Mouse (Mus musculus): ENCODE results near the gene Nin.

The Nin gene

GRCm38 (mm10) chr12:70119552-70119951 is 6.0 kb upstream of the Nin start:
- DNase-seq (ENCODE audit: low read depth), result no peak

- no peak for DNase-seq (ENCODE audit: low read depth)
These were observed 5.3 kb upstream of the Nin start for GRCm38 (mm10) chr12:70118721-70119345.

GRCm38 (mm10) chr12:70117146-70117545 is 3.6 kb upstream of the Nin start:
- DNase-seq (ENCODE audit: low read depth), result no peak

GRCm38 (mm10) chr12:70112090-70112383 is 1.5 kb downstream of the Nin start:
- DNase-seq (ENCODE audit: low read depth), result no peak

GRCm38 (mm10) chr12:70111367-70112089 is 2.0 kb downstream of the Nin start:
- DNase-seq (ENCODE audit: low read depth), result peak; percentile 60

GRCm38 (mm10) chr12:70111117-70111366 is 2.5 kb downstream of the Nin start:
- no peak for DNase-seq (ENCODE audit: low read depth)

GRCm38 (mm10) chr12:70110375-70111116 is 3.0 kb downstream of the Nin start:
- DNase-seq (ENCODE audit: low read depth), result no peak

- DNase-seq (ENCODE audit: low read depth), result no peak
These were observed 3.6 kb downstream of the Nin start for GRCm38 (mm10) chr12:70109921-70110320.

- DNase-seq (ENCODE audit: low read depth), result no peak
These were observed 5.4 kb downstream of the Nin start for GRCm38 (mm10) chr12:70108104-70108503.

GRCm38 (mm10) chr12:70106508-70106907 is 7.0 kb downstream of the Nin start:
- no peak for DNase-seq (ENCODE audit: low read depth)

GRCm38 (mm10) chr12:70105885-70106284 is 7.6 kb downstream of the Nin start:
- DNase-seq (ENCODE audit: low read depth), result no peak

- DNase-seq (ENCODE audit: low read depth), result no peak
These were observed 8.6 kb downstream of the Nin start for GRCm38 (mm10) chr12:70104776-70105420.

GRCm38 (mm10) chr12:70104199-70104598 is 9.3 kb downstream of the Nin start:
- DNase-seq (ENCODE audit: low read depth), result no peak

- no peak for DNase-seq (ENCODE audit: low read depth)
These were observed 10.3 kb downstream of the Nin start for GRCm38 (mm10) chr12:70103257-70103656.

GRCm38 (mm10) chr12:70102426-70102825 is 11.1 kb downstream of the Nin start:
- no peak for DNase-seq (ENCODE audit: low read depth)

- no peak for DNase-seq (ENCODE audit: low read depth)
These were observed 11.7 kb downstream of the Nin start for GRCm38 (mm10) chr12:70101823-70102222.

GRCm38 (mm10) chr12:70097901-70098300 is 15.6 kb downstream of the Nin start:
- no peak for DNase-seq (ENCODE audit: low read depth)

GRCm38 (mm10) chr12:70097316-70097715 is 16.2 kb downstream of the Nin start:
- no peak for DNase-seq (ENCODE audit: low read depth)

- no peak for DNase-seq (ENCODE audit: low read depth)
These were observed 20.1 kb downstream of the Nin start for GRCm38 (mm10) chr12:70093266-70093893.

GRCm38 (mm10) chr12:70088297-70088696 is 25.2 kb downstream of the Nin start:
- no peak for DNase-seq (ENCODE audit: low read depth)

GRCm38 (mm10) chr12:70085351-70085750 is 28.2 kb downstream of the Nin start:
- DNase-seq (ENCODE audit: low read depth), result no peak

- DNase-seq (ENCODE audit: low read depth), result no peak
These were observed 29.3 kb downstream of the Nin start for GRCm38 (mm10) chr12:70084198-70084597.

- DNase-seq (ENCODE audit: low read depth), result no peak
These were observed 29.8 kb downstream of the Nin start for GRCm38 (mm10) chr12:70083737-70084136.
